Mouse (Mus musculus) embryonic facial prominence, embryonic 10.5 days (tissue): Measurements from ENCODE around the gene Lmo4. TPM values are rescaled to one million over a fixed set of nuclear protein-coding genes. Genes with fewer than 3 reads are reported as not detected.

Experiments used
- DNase-seq: peaks from one replicate; pipeline ENCODE4 v3.0.0-alpha.2; 2017; ENCODE audit warnings: low spot score
- H3K27ac ChIP-seq: fragments of 300-500 bp; sonication (generic); replicated peaks from 2 replicates; pipeline ENCODE4 v1.5.1; 2016; ENCODE audit warnings: mild to moderate bottlenecking
- H3K27me3 ChIP-seq: fragments of 300-500 bp; sonication (generic); replicated peaks from 2 replicates; pipeline ENCODE4 v1.6.1; 2016; ENCODE audit warnings: low read depth, mild to moderate bottlenecking; ENCODE audit not compliant: poor library complexity, severe bottlenecking
- H3K36me3 ChIP-seq: fragments of 300-500 bp; sonication (generic); replicated peaks from 2 replicates; pipeline ENCODE4 v1.6.1; 2016; ENCODE audit warnings: mild to moderate bottlenecking, moderate library complexity
- H3K4me1 ChIP-seq: fragments of 300-500 bp; sonication (generic); 2 replicates; pipeline ENCODE4 v1.6.1; 2016
- H3K4me3 ChIP-seq: fragments of 300-500 bp; sonication (generic); 2 replicates; pipeline ENCODE4 v1.5.1; 2016; ENCODE audit warnings: mild to moderate bottlenecking, moderate library complexity
- H3K9me3 ChIP-seq: fragments of 300-500 bp; sonication (generic); 2 replicates; pipeline ENCODE4 v1.6.1; 2016; ENCODE audit warnings: mild to moderate bottlenecking
- WGBS: fragments of 180-500 bp; shearing (Covaris S2); methylation state at CpG from one replicate; pipeline ENCODE4 v1.1.7; 2016; 5-methylcytosine and 5-hydroxymethylcytosine counted together
- polyA plus RNA-seq: library from polyadenylated mRNA; unstranded; fragments of >200 nt; fragmentation: Nextera tagmentation; extraction: Ambion mirVana; gene quantifications from 2 replicates; pipeline ENCODE4 v1.2.1, GENCODE M21; 2016

The Lmo4 gene
- polyA plus RNA-seq, 1 experiment from 2014 or later, result 66.3 TPM

DNA sequence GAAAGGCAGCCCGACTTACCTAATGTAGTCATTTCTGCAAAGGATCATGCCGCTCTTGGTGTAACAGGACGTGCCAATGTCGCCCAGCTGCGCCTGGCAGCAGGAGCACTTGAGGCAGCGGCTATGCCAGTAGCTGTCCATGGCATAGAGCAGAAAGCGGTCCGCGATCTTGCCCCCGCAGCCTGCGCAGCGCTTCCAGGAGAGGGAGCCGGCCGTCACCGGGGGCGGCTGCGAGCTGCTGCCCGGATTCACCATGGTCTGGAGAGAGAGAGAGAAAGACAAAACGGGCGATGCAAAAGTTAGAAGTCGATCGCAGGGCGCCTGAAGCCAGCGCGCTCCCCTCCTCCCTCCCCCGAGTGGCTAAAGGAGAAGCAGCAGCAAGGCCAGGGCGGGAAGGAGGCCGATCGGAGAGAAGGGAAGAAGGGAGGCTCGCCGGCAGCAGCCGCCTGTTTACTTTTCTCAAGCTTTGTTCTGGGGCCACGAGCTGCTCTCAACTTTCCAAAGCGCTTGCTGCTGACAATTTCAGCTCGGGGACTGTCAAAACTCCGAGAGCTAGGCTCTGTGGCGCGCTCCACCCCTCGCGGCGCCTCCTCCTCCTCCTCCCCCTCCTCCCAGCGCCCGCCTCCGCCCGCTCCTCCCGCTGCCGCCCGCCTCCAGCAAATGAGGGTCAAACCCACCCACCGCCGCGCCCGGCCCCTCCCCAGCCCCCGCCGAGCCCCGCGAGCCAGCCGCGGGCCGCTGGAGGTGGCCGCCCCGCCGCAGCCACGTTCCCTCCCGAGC, 3.0 kb downstream of the Lmo4 start:
- WGBS, result under 1% methylated on average over 64 of the region's 64 CpGs
- Histone ChIP-seq H3K4me1 (peaks cover 58% of the 10 kb centered on the region), H3K4me3 (peak overlapping the region; percentile 93)

DNA sequence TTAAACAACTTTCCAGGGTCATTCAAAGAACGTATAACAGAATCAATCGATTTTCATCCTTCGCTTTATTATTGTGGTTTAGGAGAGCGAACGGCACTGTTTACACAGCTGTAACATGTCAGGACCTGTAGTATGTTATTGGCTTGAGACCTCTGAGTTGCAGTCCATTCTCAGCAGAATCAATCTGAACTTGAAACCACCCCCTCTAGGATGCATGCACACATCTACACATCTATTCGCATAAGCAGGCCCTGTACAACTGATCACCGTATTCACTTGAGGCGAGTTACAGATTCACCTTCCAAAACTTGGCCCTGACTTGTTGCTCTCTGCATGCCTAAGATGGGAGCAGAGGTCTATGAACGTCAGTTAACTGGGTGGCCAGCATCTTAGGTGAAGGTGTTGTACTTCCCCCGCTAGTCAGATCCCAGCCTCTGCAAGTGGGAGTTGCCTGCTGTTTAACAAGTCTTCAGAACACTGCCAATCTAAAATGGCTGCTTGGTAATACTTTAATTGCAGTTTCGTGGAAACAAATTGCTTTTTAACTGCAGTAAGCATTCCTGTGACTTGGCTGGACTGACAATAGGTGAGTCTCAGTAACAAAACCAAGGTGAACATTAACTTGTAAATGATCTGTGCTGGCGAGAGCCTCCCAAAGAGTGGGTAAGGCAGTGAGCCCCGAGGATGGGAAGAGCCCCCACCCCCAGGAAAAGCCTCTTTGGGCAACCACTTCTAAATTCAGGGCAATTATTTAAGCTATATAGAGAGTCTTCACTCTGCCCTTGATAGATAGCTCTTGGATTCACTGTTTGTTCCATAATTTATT, 19.5 kb downstream of the Lmo4 start:
- peaks cover 37% of the 10 kb centered on the region for H3K36me3 ChIP-seq
- H3K27ac ChIP-seq, result no peak overlapping the region
- DNase-seq, result no peak
- no peaks in the 10 kb centered on the region for H3K9me3 ChIP-seq
- 59% methylated on average over 13 of the region's 13 CpGs for WGBS
- no peaks in the 10 kb centered on the region for H3K27me3 ChIP-seq
- no peak overlapping the region for H3K4me3 ChIP-seq
- H3K4me1 ChIP-seq, result peaks cover 35% of the 10 kb centered on the region

More for the DNA sequence above, 3.0 kb downstream of the Lmo4 start:
- Histone ChIP-seq H3K27me3 (no peaks in the 10 kb centered on the region), H3K36me3 (peaks cover 23% of the 10 kb centered on the region), H3K27ac (peak overlapping the region; percentile 99), H3K9me3 (no peaks in the 10 kb centered on the region)
- DNase-seq, result peak; percentile 95

DNA sequence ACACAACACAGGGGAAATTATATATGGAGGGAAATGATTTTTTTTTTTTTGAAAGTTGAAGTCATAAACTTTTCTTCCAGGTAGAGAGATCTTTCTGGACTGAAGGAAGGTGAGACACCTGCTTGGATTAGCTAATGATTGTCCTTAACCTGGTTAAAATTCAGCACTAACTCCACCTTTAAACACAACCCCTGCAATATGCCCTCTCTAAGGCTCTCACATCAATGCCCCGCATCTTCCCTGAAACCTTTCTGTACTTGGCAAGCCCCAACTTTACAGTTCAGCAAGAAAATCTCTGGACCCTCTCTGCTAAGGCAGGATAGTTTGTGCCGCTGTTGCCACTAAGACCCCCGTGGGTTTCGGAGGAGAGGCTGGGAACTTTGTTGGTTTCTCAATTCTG, 20.1 kb downstream of the Lmo4 start:
- DNase-seq, result no peak

DNA sequence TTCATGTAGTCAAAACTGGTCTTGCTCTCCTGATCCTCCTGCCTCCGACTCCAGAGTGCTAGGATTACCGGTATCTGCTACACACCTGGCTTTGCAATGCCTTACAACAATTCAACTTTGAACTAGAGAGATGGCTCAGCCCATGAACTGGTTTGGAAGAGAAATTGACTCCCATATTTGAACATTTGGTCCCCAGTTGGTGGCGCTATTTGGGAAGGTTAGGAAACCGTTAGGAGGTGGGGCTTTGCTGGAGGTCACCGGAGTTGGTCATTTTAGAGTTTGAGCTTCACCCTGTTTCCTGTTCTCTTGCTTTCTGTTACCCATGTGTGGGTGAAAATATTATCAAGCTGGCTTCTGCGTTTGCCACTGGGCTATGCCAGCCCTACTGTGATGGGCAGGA, 22.8 kb downstream of the Lmo4 start:
- peaks cover 18% of the 10 kb centered on the region for H3K4me1 ChIP-seq
- H3K27me3 ChIP-seq, result no peaks in the 10 kb centered on the region
- peaks cover 4% of the 10 kb centered on the region for H3K36me3 ChIP-seq
- WGBS, result 76% methylated on average over 6 of the region's 6 CpGs
- H3K4me3 ChIP-seq, result no peak overlapping the region
- DNase-seq, result no peak
- H3K27ac ChIP-seq, result no peak overlapping the region
- H3K9me3 ChIP-seq, result no peaks in the 10 kb centered on the region

More for the DNA sequence above, 20.1 kb downstream of the Lmo4 start:
- WGBS, result 78% methylated on average over 4 of the region's 4 CpGs
- peaks cover 31% of the 10 kb centered on the region for H3K36me3 ChIP-seq
- H3K27ac ChIP-seq, result no peak overlapping the region
- H3K4me1 ChIP-seq, result peaks cover 29% of the 10 kb centered on the region
- no peaks in the 10 kb centered on the region for H3K9me3 ChIP-seq
- H3K27me3 ChIP-seq, result no peaks in the 10 kb centered on the region
- no peak overlapping the region for H3K4me3 ChIP-seq

DNA sequence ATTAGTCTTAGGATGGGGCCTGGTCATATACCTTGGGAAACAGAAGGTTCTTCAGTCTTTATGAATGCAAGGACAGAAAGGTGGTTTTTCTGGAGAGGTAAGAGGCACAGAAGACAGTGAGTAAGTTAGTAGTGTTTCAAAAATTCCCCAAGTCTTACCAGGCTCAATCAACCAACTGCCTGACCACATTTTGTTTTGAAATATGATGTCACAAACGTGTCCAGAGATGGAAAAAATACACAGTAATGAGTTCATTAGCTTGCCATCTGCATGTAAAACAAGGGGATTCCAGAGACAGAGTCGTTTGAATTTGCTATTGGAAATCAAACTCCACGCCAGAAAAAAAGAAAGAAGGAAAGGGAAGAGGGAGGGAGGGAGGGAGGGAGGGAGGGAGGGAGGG, 26.1 kb downstream of the Lmo4 start:
- no peak for DNase-seq
- H3K27ac ChIP-seq, result no peak overlapping the region
- H3K36me3 ChIP-seq, result no peaks in the 10 kb centered on the region
- WGBS, result 65% methylated on average over 3 of the region's 3 CpGs
- H3K9me3 ChIP-seq, result no peaks in the 10 kb centered on the region
- H3K27me3 ChIP-seq, result no peaks in the 10 kb centered on the region; the same call in 1 of the 2 replicates
- H3K4me1 ChIP-seq, result peaks cover 1% of the 10 kb centered on the region; the same call in 1 of the 2 replicates
- no peak overlapping the region for H3K4me3 ChIP-seq

- 47% methylated on average over 7 of the region's 7 CpGs for WGBS
- no peak for DNase-seq
- Histone ChIP-seq H3K27ac (no peak overlapping the region), H3K4me1 (peaks cover 8% of the 10 kb centered on the region; the same call in 1 of the 2 replicates), H3K4me3 (no peak overlapping the region), H3K9me3 (no peaks in the 10 kb centered on the region), H3K27me3 (no peaks in the 10 kb centered on the region; the same call in 1 of the 2 replicates), H3K36me3 (no peaks in the 10 kb centered on the region)
These were observed 31.0 kb downstream of the Lmo4 start for GRCm38 (mm10) chr3:144173866-144174588.

DNA sequence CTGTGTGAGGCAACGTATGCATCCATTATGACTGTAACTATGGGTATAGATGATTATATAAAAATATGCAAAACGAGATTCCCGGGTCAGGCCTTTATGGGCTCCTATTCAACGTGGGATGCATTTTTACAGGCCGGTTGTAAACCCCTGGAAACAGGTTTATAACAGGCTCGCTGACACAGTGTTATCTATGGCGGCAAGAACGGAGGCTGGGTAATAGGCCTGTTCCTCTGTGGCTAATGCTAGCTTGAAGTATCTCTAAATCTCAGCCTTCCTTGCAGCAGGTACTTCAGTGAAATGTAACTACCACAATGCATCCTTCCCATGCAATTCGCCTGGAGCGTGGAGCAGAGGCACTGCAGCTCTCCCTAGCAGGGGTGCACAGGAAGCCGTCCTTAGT, 31.9 kb downstream of the Lmo4 start:
- H3K4me3 ChIP-seq, result no peak overlapping the region
- H3K4me1 ChIP-seq, result peaks cover 8% of the 10 kb centered on the region; the same call in 1 of the 2 replicates
- H3K27me3 ChIP-seq, result no peaks in the 10 kb centered on the region; the same call in 1 of the 2 replicates
- WGBS, result 93% methylated on average over 11 of the region's 11 CpGs
- no peak for DNase-seq
- no peaks in the 10 kb centered on the region for H3K36me3 ChIP-seq
- no peak overlapping the region for H3K27ac ChIP-seq
- H3K9me3 ChIP-seq, result no peaks in the 10 kb centered on the region

GRCm38 (mm10) chr3:144171749-144172148, 33.3 kb downstream of the Lmo4 start:
- 87% methylated on average over 2 of the region's 2 CpGs for WGBS
- DNase-seq, result no peak
- H3K4me1 ChIP-seq, result peaks cover 8% of the 10 kb centered on the region; the same call in 1 of the 2 replicates
- H3K9me3 ChIP-seq, result no peaks in the 10 kb centered on the region
- H3K36me3 ChIP-seq, result no peaks in the 10 kb centered on the region
- no peak overlapping the region for H3K27ac ChIP-seq
- no peak overlapping the region for H3K4me3 ChIP-seq
- no peaks in the 10 kb centered on the region; the same call in 1 of the 2 replicates for H3K27me3 ChIP-seq

DNA sequence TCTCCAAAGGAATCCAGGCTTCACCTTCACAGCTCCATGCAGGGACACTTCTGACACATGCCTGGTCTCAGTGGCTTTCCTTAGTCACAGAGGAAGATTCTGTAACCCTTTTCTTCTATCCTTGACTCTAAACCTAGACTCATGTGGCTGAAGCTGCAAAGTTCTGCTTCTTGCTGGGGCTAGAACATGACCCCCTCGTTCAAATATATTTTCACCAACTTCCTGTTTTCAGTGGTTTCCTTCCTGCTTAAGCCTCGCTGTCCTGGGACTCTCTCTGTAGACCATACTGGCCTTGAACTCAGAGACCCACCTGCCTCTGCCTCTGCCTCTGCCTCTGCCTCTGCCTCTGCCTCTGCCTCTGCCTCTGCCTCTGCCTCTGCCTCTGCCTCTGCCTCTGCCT, 34.5 kb downstream of the Lmo4 start:
- Histone ChIP-seq H3K36me3 (no peaks in the 10 kb centered on the region), H3K4me1 (peaks cover 8% of the 10 kb centered on the region; the same call in 1 of the 2 replicates), H3K27ac (no peak overlapping the region), H3K27me3 (no peaks in the 10 kb centered on the region), H3K4me3 (no peak overlapping the region), H3K9me3 (no peaks in the 10 kb centered on the region)
- 88% methylated on average over 2 of the region's 2 CpGs for WGBS
- no peak for DNase-seq

DNA sequence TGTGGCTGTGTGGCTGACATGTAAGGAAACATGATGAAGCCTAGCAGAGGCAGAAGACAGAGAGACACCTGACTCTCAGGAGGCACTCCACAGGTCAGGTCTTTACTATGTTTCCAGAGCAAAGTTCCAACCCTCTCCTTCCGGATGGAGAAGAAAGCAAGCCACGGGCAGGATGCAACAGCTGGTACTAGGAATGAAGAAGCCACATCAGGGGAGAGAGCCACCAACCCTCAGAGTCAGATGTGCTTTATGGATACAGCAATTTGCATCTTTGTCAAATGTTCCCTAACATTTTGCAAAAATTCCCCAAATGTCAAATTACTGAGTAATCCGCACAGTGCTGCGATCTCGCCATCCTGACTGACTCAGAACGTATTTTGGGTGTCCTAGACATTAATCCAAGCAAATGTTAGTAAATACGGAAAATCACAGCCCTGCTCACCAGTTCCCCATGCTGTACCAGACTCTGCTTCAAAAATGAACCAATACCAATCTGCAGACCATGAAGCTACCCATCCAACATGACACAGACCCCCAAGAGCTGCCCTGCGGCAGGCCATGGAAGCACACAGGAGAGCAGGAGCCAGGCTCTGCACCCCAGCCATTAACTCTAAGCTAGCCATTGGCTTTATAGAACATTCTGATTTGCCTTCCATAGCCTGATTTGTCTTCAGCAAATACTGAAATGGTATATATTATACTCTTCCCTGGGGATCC, 38.4 kb downstream of the Lmo4 start:
- Histone ChIP-seq H3K36me3 (no peaks in the 10 kb centered on the region), H3K9me3 (no peaks in the 10 kb centered on the region), H3K4me1 (peaks cover 18% of the 10 kb centered on the region), H3K4me3 (no peak overlapping the region), H3K27ac (no peak overlapping the region), H3K27me3 (no peaks in the 10 kb centered on the region)
- no peak for DNase-seq
- WGBS, result 89% methylated on average over 8 of the region's 8 CpGs

DNA sequence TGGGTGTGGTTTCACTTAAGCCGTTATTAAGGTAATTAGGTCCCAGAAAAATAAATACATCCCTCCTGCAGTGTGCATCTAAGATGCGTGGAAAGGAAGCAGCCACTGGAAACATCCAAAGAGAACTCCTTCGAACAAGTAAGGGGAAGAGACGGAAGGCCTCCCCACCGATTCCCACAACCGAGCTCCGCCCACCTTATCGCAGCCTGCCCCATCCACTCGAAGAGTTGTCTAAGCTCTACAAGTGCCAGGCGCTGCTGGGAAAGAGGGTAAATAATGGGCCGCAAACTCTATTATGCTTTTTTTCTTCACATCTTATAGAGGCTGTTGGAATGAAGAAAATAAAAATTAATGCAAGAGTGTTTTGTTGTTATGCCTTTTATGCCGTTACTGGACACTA, 39.6 kb downstream of the Lmo4 start:
- H3K27ac ChIP-seq, result no peak overlapping the region
- WGBS, result 68% methylated on average over 12 of the region's 12 CpGs
- no peaks in the 10 kb centered on the region for H3K27me3 ChIP-seq

More for the DNA sequence above, 39.6 kb downstream of the Lmo4 start:
- Histone ChIP-seq H3K36me3 (no peaks in the 10 kb centered on the region), H3K4me1 (peaks cover 19% of the 10 kb centered on the region), H3K9me3 (no peaks in the 10 kb centered on the region), H3K4me3 (no peak overlapping the region)
- DNase-seq, result no peak
